Mouse (Mus musculus): Measurements from ENCODE around the gene Scarf1.

DNA sequence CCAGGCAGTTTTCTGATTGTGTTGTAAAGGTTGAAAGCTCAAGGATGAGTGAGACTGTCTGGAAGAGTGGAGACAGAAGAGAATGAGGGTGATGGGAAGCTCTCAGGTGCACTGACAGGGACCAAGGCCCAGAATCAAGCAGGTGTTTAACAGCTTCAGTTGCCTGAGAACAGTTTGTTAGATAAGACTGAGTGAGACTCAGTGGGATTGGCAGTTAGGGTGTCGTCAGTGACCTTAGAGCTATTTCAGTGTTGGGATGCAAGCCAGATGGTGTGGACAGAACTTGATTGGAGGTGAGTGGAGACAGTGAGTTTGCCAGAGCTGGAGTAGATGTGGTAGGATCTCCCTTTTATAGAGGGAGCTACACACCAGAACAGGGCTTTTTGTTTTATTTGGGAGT lies 15.2 kb upstream of the Scarf1 start:
- no peak for TF ChIP-seq CTCF (IDR thresholded peaks at IDR 0.05; ENCODE audit: low read depth, low read length)
- no peak for TF ChIP-seq EP300 (IDR thresholded peaks at IDR 0.05; ENCODE audit: insufficient read depth, low read depth, low read length)

Measured in ES-Bruce4 (cell line).